Mouse (Mus musculus) layer of hippocampus, postnatal 14 days (tissue): ENCODE data around the gene Zbp1. TPM values are rescaled to one million over a fixed set of nuclear protein-coding genes. Genes with fewer than 3 reads are reported as not detected.

ENCODE experiments used
- DNase-seq, 2 experiments: peaks; one replicate each; pipeline ENCODE4 v3.0.0; 2021 to 2022; ENCODE audit warnings: low spot score in 2 of 2, mixed read lengths in 1 of 2
- total RNA-seq, 2 experiments: library from RNA; stranded (reverse); gene quantifications; 2 replicates each; pipeline ENCODE4 v1.2.3; 2021

Zbp1 gene
- total RNA-seq, 2 experiments from 2014 or later, result not detected

GRCm38 (mm10) chr2:173217763-173218258, 912 bp downstream of the Zbp1 start:
- no peak for DNase-seq

- no peak for DNase-seq
These were observed 1.5 kb downstream of the Zbp1 start for GRCm38 (mm10) chr2:173217246-173217645.

- DNase-seq, result no peak
These were observed 1.9 kb downstream of the Zbp1 start for GRCm38 (mm10) chr2:173216840-173217239.

GRCm38 (mm10) chr2:173212227-173212626, 6.5 kb downstream of the Zbp1 start:
- DNase-seq, result no peak

- DNase-seq, result no peak
These were observed 9.5 kb downstream of the Zbp1 start for GRCm38 (mm10) chr2:173209091-173209815.

GRCm38 (mm10) chr2:173207051-173207450, 11.7 kb downstream of the Zbp1 start:
- DNase-seq, result no peak

- DNase-seq, result no peak
These were observed 13.1 kb downstream of the Zbp1 start for GRCm38 (mm10) chr2:173205563-173206099.

GRCm38 (mm10) chr2:173204671-173205070, 14.1 kb downstream of the Zbp1 start:
- no peak for DNase-seq

GRCm38 (mm10) chr2:173203726-173204125, 15.0 kb downstream of the Zbp1 start:
- DNase-seq, result no peak

- no peak for DNase-seq
These were observed 15.6 kb downstream of the Zbp1 start for GRCm38 (mm10) chr2:173202924-173203689.

GRCm38 (mm10) chr2:173194796-173195195, 23.9 kb downstream of the Zbp1 start:
- DNase-seq, result no peak

- DNase-seq, result no peak
These were observed 31.4 kb downstream of the Zbp1 start for GRCm38 (mm10) chr2:173187182-173187855.

- DNase-seq, result peak; percentile 82 to 87
These were observed 32.4 kb downstream of the Zbp1 start for GRCm38 (mm10) chr2:173186047-173186943.

- DNase-seq, result no peak
These were observed 33.4 kb downstream of the Zbp1 start for GRCm38 (mm10) chr2:173185282-173185681.

- DNase-seq, result no peak
These were observed 34.1 kb downstream of the Zbp1 start for GRCm38 (mm10) chr2:173184475-173185080.

GRCm38 (mm10) chr2:173183836-173184460, 34.8 kb downstream of the Zbp1 start:
- peak in 1 of 2 experiments; percentile 52 for DNase-seq

GRCm38 (mm10) chr2:173183311-173183710, 35.4 kb downstream of the Zbp1 start:
- DNase-seq, result no peak

GRCm38 (mm10) chr2:173182796-173183195, 35.9 kb downstream of the Zbp1 start:
- DNase-seq, result no peak

GRCm38 (mm10) chr2:173181901-173182300, 36.8 kb downstream of the Zbp1 start:
- DNase-seq, result no peak
